Mouse (Mus musculus) liver, embryonic 11.5 days (tissue): ENCODE results near the gene 1700016H13Rik. TPM values are rescaled to one million over a fixed set of nuclear protein-coding genes. Genes with fewer than 3 reads are reported as not detected.

Experiments
- ATAC-seq: fragments of 200-750 bp; cut with Nextera tagmentation; replicated peaks from 2 replicates; pipeline ENCODE4 v1.8.0; 2017; ENCODE audit warnings: moderate number of reproducible peaks, mild to moderate bottlenecking, moderate TSS enrichment, moderate library complexity; ENCODE audit not compliant: low FRiP score
- DNase-seq: peaks from one replicate; pipeline ENCODE4 v3.0.0-alpha.2; 2017; ENCODE audit warnings: low spot score
- H3K27ac ChIP-seq: fragments of 300-500 bp; sonication (generic); 2 replicates; pipeline ENCODE4 v1.5.1; 2014; ENCODE audit warnings: mild to moderate bottlenecking, low read depth, low read length, control low read depth
- H3K27me3 ChIP-seq: fragments of 300-500 bp; sonication (generic); replicated peaks from 2 replicates; pipeline ENCODE4 v1.6.1; 2014; ENCODE audit warnings: low read length, mixed read lengths; ENCODE audit not compliant: control insufficient read depth, insufficient read depth
- H3K36me3 ChIP-seq: fragments of 300-500 bp; sonication (generic); 2 replicates; pipeline ENCODE4 v1.6.1; 2014; ENCODE audit warnings: mild to moderate bottlenecking, low read length, moderate library complexity, mixed read lengths; ENCODE audit not compliant: control insufficient read depth, insufficient read depth
- H3K4me1 ChIP-seq: fragments of 300-500 bp; sonication (generic); replicated peaks from 2 replicates; pipeline ENCODE4 v1.6.1; 2014; ENCODE audit warnings: low read length, mixed read lengths; ENCODE audit not compliant: control insufficient read depth, insufficient read depth
- H3K4me2 ChIP-seq: fragments of 300-500 bp; sonication (generic); 2 replicates; pipeline ENCODE4 v1.6.1; 2014; ENCODE audit warnings: mild to moderate bottlenecking, control low read depth, moderate library complexity
- H3K4me3 ChIP-seq: fragments of 300-500 bp; sonication (generic); 2 replicates; pipeline ENCODE4 v1.5.1; 2014; ENCODE audit warnings: low read depth, low read length, control low read depth
- H3K9ac ChIP-seq: fragments of 300-500 bp; sonication (generic); 2 replicates; pipeline ENCODE4 v1.6.1; 2014; ENCODE audit warnings: low read depth, low read length, control low read depth
- H3K9me3 ChIP-seq: fragments of 300-500 bp; sonication (generic); 2 replicates; pipeline ENCODE4 v1.6.1; 2016; ENCODE audit warnings: low read length, inconsistent platforms, mixed read lengths; ENCODE audit not compliant: control insufficient read depth
- WGBS: fragments of 180-500 bp; shearing (Covaris S2); extraction: QIAGEN DNeasy Blood & Tissue Kit; methylation state at CpG from one replicate; pipeline ENCODE4 v1.1.7; 2014; 5-methylcytosine and 5-hydroxymethylcytosine counted together
- polyA plus RNA-seq: library from polyadenylated mRNA; unstranded; fragments of >200 nt; fragmentation: Nextera tagmentation; extraction: Ambion mirVana; gene quantifications from 2 replicates; pipeline ENCODE4 v1.2.1, GENCODE M21; 2014

Gene 1700016H13Rik
- polyA plus RNA-seq, 1 experiment from 2014 or later: 0.15 TPM

GRCm38 (mm10) chr5:103628499-103628898 lies 27.3 kb downstream of the 1700016H13Rik start:
- WGBS: 70% methylated on average over 6 of the region's 6 CpGs
- no peaks in the 10 kb centered on the region for H3K4me1 ChIP-seq
- H3K4me3 ChIP-seq: no peak overlapping the region
- no peaks in the 10 kb centered on the region for H3K9me3 ChIP-seq
- DNase-seq (no peak), ATAC-seq (no peak)
- no peak overlapping the region for H3K27ac ChIP-seq
- no peaks in the 10 kb centered on the region for H3K36me3 ChIP-seq
- no peak overlapping the region for H3K4me2 ChIP-seq
- H3K9ac ChIP-seq: no peak overlapping the region
- H3K27me3 ChIP-seq: no peaks in the 10 kb centered on the region; the same call in 1 of the 2 replicates

- Histone ChIP-seq H3K27ac (no peak overlapping the region), H3K4me3 (no peak overlapping the region), H3K27me3 (no peaks in the 10 kb centered on the region; the same call in 1 of the 2 replicates), H3K4me2 (no peak overlapping the region), H3K9ac (no peak overlapping the region), H3K36me3 (no peaks in the 10 kb centered on the region), H3K4me1 (no peaks in the 10 kb centered on the region), H3K9me3 (no peaks in the 10 kb centered on the region)
- no peak for ATAC-seq
- WGBS: 75% methylated on average over 5 of the region's 5 CpGs
- no peak for DNase-seq
Measured at GRCm38 (mm10) chr5:103624831-103625230, 31.0 kb downstream of the 1700016H13Rik start.

- no peak overlapping the region for H3K4me3 ChIP-seq
- ATAC-seq (no peak), DNase-seq (no peak)
- no peaks in the 10 kb centered on the region for H3K4me1 ChIP-seq
- H3K36me3 ChIP-seq: no peaks in the 10 kb centered on the region
- H3K27ac ChIP-seq: no peak overlapping the region
- H3K9ac ChIP-seq: no peak overlapping the region
- H3K4me2 ChIP-seq: no peak overlapping the region
- no peaks in the 10 kb centered on the region for H3K9me3 ChIP-seq
- 78% methylated on average over 5 of the region's 5 CpGs for WGBS
- no peaks in the 10 kb centered on the region for H3K27me3 ChIP-seq
Measured at GRCm38 (mm10) chr5:103622321-103622720, 33.5 kb downstream of the 1700016H13Rik start.

- Histone ChIP-seq H3K27me3 (no peaks in the 10 kb centered on the region), H3K36me3 (no peaks in the 10 kb centered on the region), H3K4me3 (no peak overlapping the region), H3K9me3 (no peaks in the 10 kb centered on the region), H3K4me2 (no peak overlapping the region), H3K4me1 (no peaks in the 10 kb centered on the region), H3K9ac (no peak overlapping the region), H3K27ac (no peak overlapping the region)
- ATAC-seq (no peak), DNase-seq (no peak)
- WGBS: 70% methylated on average over 12 of the region's 12 CpGs
Measured at GRCm38 (mm10) chr5:103620301-103620973, 35.4 kb downstream of the 1700016H13Rik start.

GRCm38 (mm10) chr5:103617191-103617590 lies 38.6 kb downstream of the 1700016H13Rik start:
- 71% methylated on average over 9 of the region's 9 CpGs for WGBS
- DNase-seq (no peak), ATAC-seq (no peak)
- Histone ChIP-seq H3K4me2 (no peak overlapping the region), H3K27me3 (no peaks in the 10 kb centered on the region), H3K4me3 (no peak overlapping the region), H3K9ac (no peak overlapping the region), H3K27ac (no peak overlapping the region), H3K36me3 (no peaks in the 10 kb centered on the region), H3K9me3 (no peaks in the 10 kb centered on the region), H3K4me1 (no peaks in the 10 kb centered on the region)

GRCm38 (mm10) chr5:103614356-103614755 lies 41.5 kb downstream of the 1700016H13Rik start:
- ATAC-seq: no peak

DNA sequence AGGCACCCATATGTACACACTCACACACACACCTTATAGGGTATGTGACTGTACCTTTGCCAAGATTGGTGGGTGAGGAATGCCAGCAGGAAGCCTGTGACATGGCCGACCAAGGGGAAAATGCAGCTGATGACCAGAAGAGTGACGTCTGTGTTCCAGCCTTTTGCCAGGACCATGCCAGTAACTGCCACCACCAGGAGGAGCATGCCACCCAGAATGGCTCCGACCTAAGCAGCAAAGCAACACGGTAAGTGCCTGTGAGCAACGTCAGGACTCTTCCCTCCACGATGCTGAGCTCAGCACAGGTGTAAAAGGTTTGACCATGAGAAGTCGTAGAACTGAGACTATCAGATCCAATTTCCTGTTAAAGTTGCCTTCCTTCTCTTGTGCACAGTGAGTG lies 43.5 kb downstream of the 1700016H13Rik start:
- H3K27ac ChIP-seq: no peak overlapping the region
- H3K4me3 ChIP-seq: no peak overlapping the region
- no peaks in the 10 kb centered on the region for H3K36me3 ChIP-seq
- H3K27me3 ChIP-seq: no peaks in the 10 kb centered on the region
- 78% methylated on average over 7 of the region's 7 CpGs for WGBS
- H3K9me3 ChIP-seq: no peaks in the 10 kb centered on the region
- no peak for DNase-seq
- no peak overlapping the region for H3K9ac ChIP-seq
- no peak overlapping the region for H3K4me2 ChIP-seq
- no peak for ATAC-seq
- H3K4me1 ChIP-seq: no peaks in the 10 kb centered on the region

More at GRCm38 (mm10) chr5:103614356-103614755, 41.5 kb downstream of the 1700016H13Rik start:
- Histone ChIP-seq H3K9me3 (no peaks in the 10 kb centered on the region), H3K4me1 (no peaks in the 10 kb centered on the region), H3K27ac (no peak overlapping the region), H3K4me2 (no peak overlapping the region), H3K9ac (no peak overlapping the region), H3K36me3 (no peaks in the 10 kb centered on the region), H3K27me3 (no peaks in the 10 kb centered on the region), H3K4me3 (no peak overlapping the region)
- DNase-seq: no peak
- WGBS: 75% methylated on average over 7 of the region's 7 CpGs

GRCm38 (mm10) chr5:103610856-103611472 lies 44.8 kb downstream of the 1700016H13Rik start:
- ATAC-seq (no peak), DNase-seq (no peak)
- H3K4me3 ChIP-seq: no peak overlapping the region
- WGBS: 84% methylated on average over 10 of the region's 10 CpGs
- no peak overlapping the region for H3K4me2 ChIP-seq
- H3K36me3 ChIP-seq: no peaks in the 10 kb centered on the region
- no peaks in the 10 kb centered on the region for H3K4me1 ChIP-seq
- no peak overlapping the region for H3K27ac ChIP-seq
- H3K9me3 ChIP-seq: no peaks in the 10 kb centered on the region
- H3K9ac ChIP-seq: no peak overlapping the region
- H3K27me3 ChIP-seq: no peaks in the 10 kb centered on the region

- Histone ChIP-seq H3K9ac (no peak overlapping the region), H3K27me3 (no peaks in the 10 kb centered on the region), H3K9me3 (no peaks in the 10 kb centered on the region), H3K4me3 (no peak overlapping the region), H3K27ac (no peak overlapping the region), H3K36me3 (no peaks in the 10 kb centered on the region), H3K4me1 (no peaks in the 10 kb centered on the region), H3K4me2 (no peak overlapping the region)
- DNase-seq (no peak), ATAC-seq (no peak)
- 67% methylated on average over 5 of the region's 5 CpGs for WGBS
Measured at GRCm38 (mm10) chr5:103610148-103610547, 45.7 kb downstream of the 1700016H13Rik start.
